Mouse (Mus musculus) testis, adult 2 months (tissue): ENCODE measurements around the gene Pih1d1.

ENCODE experiments used
- CTCF ChIP-seq: fragments of 200-500 bp; IDR thresholded peaks from 2 replicates; pipeline ENCODE4 v1.5.1; 2012; ENCODE audit warnings: low read depth, mild to moderate bottlenecking, inconsistent platforms, low read length, moderate library complexity; ENCODE audit not compliant: control insufficient read depth, insufficient read depth, insufficient replicate concordance
- POLR2A ChIP-seq: fragments of 200-500 bp; IDR thresholded peaks from 2 replicates; pipeline ENCODE4 v1.6.1; 2012; ENCODE audit warnings: low read depth, mild to moderate bottlenecking, inconsistent platforms, low read length, moderate library complexity; ENCODE audit not compliant: control insufficient read depth

DNA sequence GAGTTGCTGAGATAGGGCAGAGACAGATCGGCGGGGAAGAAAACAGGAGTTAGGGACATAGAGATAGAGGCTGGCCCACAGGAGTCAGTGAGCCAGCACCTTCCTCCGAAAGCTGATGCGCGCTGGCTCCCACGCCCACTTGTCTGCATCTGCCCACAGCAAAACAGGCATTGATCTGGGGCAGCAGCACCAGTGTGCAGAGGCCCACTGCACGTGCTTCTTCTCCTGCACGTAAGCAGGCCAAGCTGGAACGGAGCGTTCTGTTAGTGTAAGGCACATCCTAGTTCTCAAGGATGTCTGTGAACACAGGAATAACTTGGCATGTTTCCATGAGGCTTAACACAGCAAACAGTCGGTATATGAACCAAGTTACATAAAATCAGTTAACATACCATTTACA, 44.9 kb downstream of the Pih1d1 start:
- TF ChIP-seq CTCF, result no peak
- TF ChIP-seq POLR2A, result no peak
